Mouse (Mus musculus): Measurements from ENCODE around the gene Csmd2. TPM values are rescaled to one million over a fixed set of nuclear protein-coding genes. Genes with fewer than 3 reads are reported as not detected.

The Csmd2 gene
- polyA plus RNA-seq, 1 experiment = 0.03 TPM

DNA sequence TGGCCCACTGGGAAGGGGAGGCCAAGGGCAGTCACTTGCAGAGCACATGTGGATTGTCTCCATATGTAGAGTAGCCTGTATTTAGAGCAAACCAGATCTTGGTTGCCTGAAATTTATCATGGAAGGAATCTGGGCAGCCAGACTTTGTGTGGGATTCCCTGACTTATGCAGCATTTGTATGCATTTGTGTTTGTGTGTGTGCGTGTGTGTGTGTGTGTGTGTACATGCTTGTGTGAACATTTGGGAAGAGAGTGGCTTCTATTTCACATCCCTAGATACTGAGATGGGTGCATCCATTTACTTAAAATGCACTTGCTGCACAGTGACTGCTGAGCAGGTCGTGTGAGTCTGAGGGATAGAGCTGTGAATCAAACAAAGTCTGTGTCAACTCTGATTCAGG is 173.0 kb downstream of the Csmd2 start:
- DNase-seq = no peak

DNA sequence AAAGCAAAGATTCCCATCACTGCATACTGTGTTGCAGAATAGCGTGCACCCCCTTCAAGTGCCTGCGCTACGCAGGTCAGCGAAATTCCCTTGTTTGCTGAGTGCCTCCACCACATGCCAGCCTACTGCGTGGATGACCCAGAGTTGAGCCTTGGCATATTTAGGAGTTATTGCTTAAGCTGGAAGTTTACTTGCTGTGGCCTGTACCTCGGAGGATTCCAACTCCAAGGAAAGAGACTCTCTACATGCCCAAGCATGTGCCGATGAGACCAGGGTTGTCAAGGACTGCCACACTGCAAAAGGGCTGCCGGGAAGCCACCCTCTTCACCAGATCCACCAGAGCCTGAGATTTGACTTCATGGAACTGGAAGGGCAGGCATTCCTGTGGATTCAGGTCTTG is 182.5 kb downstream of the Csmd2 start:
- no peak for TF ChIP-seq POLR2A (IDR thresholded peaks at IDR 0.05; ENCODE audit: low read depth, low read length)
- no peak for TF ChIP-seq CTCF (conservative IDR thresholded peaks at IDR 0.05; ENCODE audit: insufficient read depth, insufficient read length, low read depth, low read length)
- no peak for DNase-seq
- H3K27me3 ChIP-seq (replicated peaks; ENCODE audit: control insufficient read depth, insufficient read depth, low read length) = no peaks in the 10 kb centered on the region
- no peak overlapping the region for H3K4me3 ChIP-seq (ENCODE audit: insufficient read depth, low read depth, low read length)
- 93% methylated on average over 8 of the region's 8 CpGs for WGBS
- H3K27ac ChIP-seq (ENCODE audit: insufficient read depth, low read depth, low read length) = no peak overlapping the region
- no peaks in the 10 kb centered on the region for H3K36me3 ChIP-seq (ENCODE audit: control insufficient read depth, insufficient read depth, low read length)
- H3K4me1 ChIP-seq (ENCODE audit: control insufficient read depth, insufficient read depth, low read length) = no peaks in the 10 kb centered on the region

More for the DNA sequence above, 173.0 kb downstream of the Csmd2 start:
- TF ChIP-seq CTCF (conservative IDR thresholded peaks at IDR 0.05; ENCODE audit: insufficient read depth, insufficient read length, low read depth, low read length) = no peak
- TF ChIP-seq POLR2A (IDR thresholded peaks at IDR 0.05; ENCODE audit: low read depth, low read length) = no peak
- H3K4me1 ChIP-seq (ENCODE audit: control insufficient read depth, insufficient read depth, low read length) = no peaks in the 10 kb centered on the region
- no peak overlapping the region for H3K4me3 ChIP-seq (ENCODE audit: insufficient read depth, low read depth, low read length)
- WGBS = 76% methylated on average over 2 of the region's 2 CpGs
- no peak overlapping the region for H3K27ac ChIP-seq (ENCODE audit: insufficient read depth, low read depth, low read length)
- H3K36me3 ChIP-seq (ENCODE audit: control insufficient read depth, insufficient read depth, low read length) = no peaks in the 10 kb centered on the region
- no peaks in the 10 kb centered on the region for H3K27me3 ChIP-seq (replicated peaks; ENCODE audit: control insufficient read depth, insufficient read depth, low read length)

DNA sequence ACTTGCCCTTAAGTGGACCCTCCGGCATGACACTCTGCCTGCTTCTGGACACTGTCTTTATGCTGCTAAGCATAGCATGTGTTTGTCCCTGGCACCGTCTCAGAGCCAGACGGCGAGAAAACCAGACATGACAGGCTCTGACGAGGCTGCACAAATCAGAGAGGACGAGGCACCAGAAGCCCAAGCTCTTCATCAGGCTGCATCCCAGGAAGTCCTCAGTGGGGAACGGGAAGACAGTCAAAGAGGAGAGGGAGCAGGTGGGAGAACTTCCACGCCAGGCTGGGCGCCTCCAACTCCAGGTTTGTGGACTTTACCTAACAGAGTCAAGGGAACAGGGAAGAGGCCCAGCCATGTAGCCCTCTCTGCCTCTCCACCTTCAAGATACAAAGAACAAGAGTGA is 183.6 kb downstream of the Csmd2 start:
- no peak overlapping the region for H3K27ac ChIP-seq (ENCODE audit: insufficient read depth, low read depth, low read length)
- no peaks in the 10 kb centered on the region for H3K27me3 ChIP-seq (replicated peaks; ENCODE audit: control insufficient read depth, insufficient read depth, low read length)
- WGBS = 88% methylated on average over 9 of the region's 9 CpGs
- no peaks in the 10 kb centered on the region for H3K36me3 ChIP-seq (ENCODE audit: control insufficient read depth, insufficient read depth, low read length)
- no peak for DNase-seq
- H3K4me3 ChIP-seq (ENCODE audit: insufficient read depth, low read depth, low read length) = no peak overlapping the region
- TF ChIP-seq CTCF (conservative IDR thresholded peaks at IDR 0.05; ENCODE audit: insufficient read depth, insufficient read length, low read depth, low read length) (no peak), POLR2A (IDR thresholded peaks at IDR 0.05; ENCODE audit: low read depth, low read length) (no peak)
- H3K4me1 ChIP-seq (ENCODE audit: control insufficient read depth, insufficient read depth, low read length) = no peaks in the 10 kb centered on the region

DNA sequence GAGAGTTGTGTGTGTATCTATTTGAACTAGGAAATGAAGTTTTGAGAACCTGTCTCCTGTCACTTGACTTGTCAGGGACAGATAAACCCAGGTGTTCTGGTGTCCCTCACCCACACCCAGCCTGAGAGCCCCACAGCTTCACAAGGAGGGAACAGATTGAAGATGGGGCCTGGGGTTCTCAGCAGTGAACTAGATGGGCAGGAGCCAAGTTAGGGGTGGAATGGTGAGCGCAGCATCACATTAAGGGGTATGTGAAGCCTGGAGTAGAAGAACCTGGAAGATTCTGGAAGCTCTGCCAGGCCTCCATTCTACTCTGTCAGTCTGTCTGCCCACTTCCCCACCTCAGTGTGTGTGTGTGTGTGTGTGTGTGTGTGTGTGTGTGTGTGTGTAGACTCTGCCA is 184.0 kb downstream of the Csmd2 start:
- no peak overlapping the region for H3K4me3 ChIP-seq (ENCODE audit: insufficient read depth, low read depth, low read length)
- H3K27ac ChIP-seq (ENCODE audit: insufficient read depth, low read depth, low read length) = no peak overlapping the region
- TF ChIP-seq POLR2A (IDR thresholded peaks at IDR 0.05; ENCODE audit: low read depth, low read length) (no peak), CTCF (conservative IDR thresholded peaks at IDR 0.05; ENCODE audit: insufficient read depth, insufficient read length, low read depth, low read length) (no peak)
- no peaks in the 10 kb centered on the region for H3K27me3 ChIP-seq (replicated peaks; ENCODE audit: control insufficient read depth, insufficient read depth, low read length)
- H3K36me3 ChIP-seq (ENCODE audit: control insufficient read depth, insufficient read depth, low read length) = no peaks in the 10 kb centered on the region
- no peak for DNase-seq
- 91% methylated on average over 1 of the region's 1 CpGs for WGBS
- H3K4me1 ChIP-seq (ENCODE audit: control insufficient read depth, insufficient read depth, low read length) = no peaks in the 10 kb centered on the region

DNA sequence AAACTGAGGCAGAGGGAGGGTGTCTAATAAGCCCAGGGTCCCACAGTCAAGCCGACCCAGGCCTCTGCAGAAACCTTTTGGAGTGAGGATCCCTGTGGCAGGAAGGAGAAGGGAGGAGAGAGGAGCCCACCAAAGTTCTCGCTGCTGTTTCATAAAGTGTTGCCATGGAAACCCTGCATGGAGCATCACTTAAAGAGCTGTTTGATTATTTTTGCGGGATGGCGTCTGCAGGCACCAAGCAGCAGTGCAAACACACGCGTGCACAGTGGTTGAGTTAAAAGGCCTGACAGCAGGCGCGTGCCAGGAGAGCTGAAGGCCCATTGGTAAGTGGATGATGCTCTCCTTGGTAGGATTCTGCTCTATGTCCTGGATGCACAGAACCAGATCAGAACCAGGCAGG is 191.3 kb downstream of the Csmd2 start:
- H3K4me3 ChIP-seq (ENCODE audit: insufficient read depth, low read depth, low read length) = no peak overlapping the region
- no peak overlapping the region for H3K27ac ChIP-seq (ENCODE audit: insufficient read depth, low read depth, low read length)
- no peaks in the 10 kb centered on the region for H3K27me3 ChIP-seq (replicated peaks; ENCODE audit: control insufficient read depth, insufficient read depth, low read length)
- no peak for DNase-seq
- H3K36me3 ChIP-seq (ENCODE audit: control insufficient read depth, insufficient read depth, low read length) = no peaks in the 10 kb centered on the region
- TF ChIP-seq POLR2A (IDR thresholded peaks at IDR 0.05; ENCODE audit: low read depth, low read length) = no peak
- TF ChIP-seq CTCF (conservative IDR thresholded peaks at IDR 0.05; ENCODE audit: insufficient read depth, insufficient read length, low read depth, low read length) = no peak
- H3K4me1 ChIP-seq (ENCODE audit: control insufficient read depth, insufficient read depth, low read length) = no peaks in the 10 kb centered on the region
- WGBS = 90% methylated on average over 8 of the region's 8 CpGs

DNA sequence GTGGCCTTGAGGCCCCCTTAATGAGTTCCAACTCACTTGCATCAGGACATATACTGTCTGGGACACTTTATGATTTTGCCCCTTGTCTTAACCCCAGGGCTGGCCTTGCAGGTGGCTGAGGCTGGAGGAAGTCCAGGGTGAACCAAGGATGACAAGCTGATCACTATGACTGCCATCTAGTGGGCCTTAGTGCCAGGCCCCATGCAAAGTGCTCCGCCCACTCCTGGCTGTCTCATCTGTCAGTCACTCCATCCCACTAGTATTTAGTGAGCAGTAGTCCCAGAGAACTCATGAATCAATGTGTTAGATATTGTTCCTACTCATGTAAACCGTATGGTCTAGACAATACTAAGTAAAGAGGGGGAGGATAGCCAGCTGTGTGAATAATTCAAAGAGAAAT is 191.9 kb downstream of the Csmd2 start:
- Histone ChIP-seq H3K4me1 (ENCODE audit: control insufficient read depth, insufficient read depth, low read length) (no peaks in the 10 kb centered on the region), H3K4me3 (ENCODE audit: insufficient read depth, low read depth, low read length) (no peak overlapping the region), H3K36me3 (ENCODE audit: control insufficient read depth, insufficient read depth, low read length) (no peaks in the 10 kb centered on the region), H3K27me3 (replicated peaks; ENCODE audit: control insufficient read depth, insufficient read depth, low read length) (no peaks in the 10 kb centered on the region), H3K27ac (ENCODE audit: insufficient read depth, low read depth, low read length) (no peak overlapping the region)
- DNase-seq = no peak
- 69% methylated on average over 2 of the region's 2 CpGs for WGBS
- TF ChIP-seq POLR2A (IDR thresholded peaks at IDR 0.05; ENCODE audit: low read depth, low read length) = no peak
- TF ChIP-seq CTCF (conservative IDR thresholded peaks at IDR 0.05; ENCODE audit: insufficient read depth, insufficient read length, low read depth, low read length) = no peak

DNA sequence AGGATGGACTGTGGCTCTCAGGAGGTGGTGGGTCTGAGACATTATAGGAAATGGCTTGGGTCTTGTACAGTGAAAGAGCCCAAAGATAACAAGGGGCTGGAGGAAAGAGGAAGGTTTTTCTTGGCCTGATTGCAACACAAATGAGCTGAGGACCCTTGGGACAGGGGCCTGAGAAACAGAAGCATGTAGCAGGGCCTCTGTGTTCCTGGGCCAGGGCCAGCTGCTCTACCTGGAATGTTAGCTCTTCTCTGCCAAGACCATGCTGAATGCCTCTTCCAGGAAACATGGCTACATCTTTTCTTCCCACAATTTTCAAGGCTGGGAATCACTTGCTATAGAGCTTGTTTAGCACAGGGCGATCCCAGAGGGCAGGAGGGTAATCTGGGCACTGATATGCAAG is 197.1 kb downstream of the Csmd2 start:
- Histone ChIP-seq H3K4me1 (ENCODE audit: control insufficient read depth, insufficient read depth, low read length) (no peaks in the 10 kb centered on the region), H3K36me3 (ENCODE audit: control insufficient read depth, insufficient read depth, low read length) (no peaks in the 10 kb centered on the region), H3K27ac (ENCODE audit: insufficient read depth, low read depth, low read length) (no peak overlapping the region), H3K27me3 (replicated peaks; ENCODE audit: control insufficient read depth, insufficient read depth, low read length) (no peaks in the 10 kb centered on the region), H3K4me3 (ENCODE audit: insufficient read depth, low read depth, low read length) (no peak overlapping the region)
- 70% methylated on average over 1 of the region's 1 CpGs for WGBS
- DNase-seq = no peak
- TF ChIP-seq POLR2A (IDR thresholded peaks at IDR 0.05; ENCODE audit: low read depth, low read length) (no peak), CTCF (conservative IDR thresholded peaks at IDR 0.05; ENCODE audit: insufficient read depth, insufficient read length, low read depth, low read length) (no peak)

DNA sequence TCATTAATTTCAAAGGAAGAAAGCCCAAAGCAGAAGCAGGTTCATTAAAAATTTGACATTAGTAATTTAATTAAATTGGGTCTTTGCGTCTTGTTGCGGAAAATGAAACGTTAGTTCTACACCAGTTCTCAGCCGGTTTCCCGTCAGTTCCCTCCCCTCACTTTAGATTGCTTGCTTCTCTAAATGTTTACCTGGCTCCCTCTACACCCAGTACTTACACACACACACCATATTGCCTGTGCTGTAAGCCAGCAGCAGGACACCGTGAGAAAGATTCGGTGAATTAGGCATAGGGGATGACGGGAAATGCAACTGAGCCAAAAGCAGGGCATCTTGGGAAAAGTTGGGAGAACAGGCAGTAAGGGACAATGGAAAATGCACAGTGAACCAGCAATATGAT is 206.8 kb downstream of the Csmd2 start:
- Histone ChIP-seq H3K36me3 (ENCODE audit: control insufficient read depth, insufficient read depth, low read length) (no peaks in the 10 kb centered on the region), H3K27me3 (replicated peaks; ENCODE audit: control insufficient read depth, insufficient read depth, low read length) (no peaks in the 10 kb centered on the region), H3K4me3 (ENCODE audit: insufficient read depth, low read depth, low read length) (no peak overlapping the region), H3K27ac (ENCODE audit: insufficient read depth, low read depth, low read length) (no peak overlapping the region), H3K4me1 (ENCODE audit: control insufficient read depth, insufficient read depth, low read length) (no peaks in the 10 kb centered on the region)
- TF ChIP-seq CTCF (conservative IDR thresholded peaks at IDR 0.05; ENCODE audit: insufficient read depth, insufficient read length, low read depth, low read length) (no peak), POLR2A (IDR thresholded peaks at IDR 0.05; ENCODE audit: low read depth, low read length) (no peak)
- no peak for DNase-seq
- 61% methylated on average over 8 of the region's 8 CpGs for WGBS
